Mouse (Mus musculus) forebrain, embryonic 11.5 days (tissue): ENCODE data around the gene Tlk2. TPM values are rescaled to one million over a fixed set of nuclear protein-coding genes. Genes with fewer than 3 reads are reported as not detected.
A peak's percentile ranks its signal among the peaks of the same experiment; 100 is the strongest.

ENCODE experiments used
- ATAC-seq: fragments of 200-750 bp; cut with Nextera tagmentation; replicated peaks from 2 replicates; pipeline ENCODE4 v1.8.0; 2017; ENCODE audit warnings: moderate TSS enrichment; ENCODE audit not compliant: low FRiP score
- DNase-seq: peaks from one replicate; pipeline ENCODE4 v3.0.0-alpha.2; 2017; ENCODE audit warnings: low spot score
- H3K27ac ChIP-seq: fragments of 300-500 bp; sonication (generic); 2 replicates; pipeline ENCODE4 v1.5.1; 2014; ENCODE audit warnings: low read depth, low read length
- H3K27me3 ChIP-seq: fragments of 300-500 bp; sonication (generic); 2 replicates; pipeline ENCODE4 v1.6.1; 2014; ENCODE audit warnings: mild to moderate bottlenecking, low read length, mixed read lengths; ENCODE audit not compliant: control insufficient read depth, insufficient read depth
- H3K36me3 ChIP-seq: fragments of 300-500 bp; sonication (generic); 2 replicates; pipeline ENCODE4 v1.6.1; 2014; ENCODE audit warnings: mild to moderate bottlenecking, low read length, moderate library complexity, mixed read lengths; ENCODE audit not compliant: control insufficient read depth, insufficient read depth
- H3K4me1 ChIP-seq: fragments of 300-500 bp; sonication (generic); replicated peaks from 2 replicates; pipeline ENCODE4 v1.6.1; 2014; ENCODE audit warnings: low read length, mixed read lengths; ENCODE audit not compliant: control insufficient read depth, insufficient read depth
- H3K4me2 ChIP-seq: fragments of 300-500 bp; sonication (generic); 2 replicates; pipeline ENCODE4 v1.6.1; 2014; ENCODE audit warnings: low read depth, mild to moderate bottlenecking, low read length, moderate library complexity, mixed read lengths; ENCODE audit not compliant: severe bottlenecking
- H3K4me3 ChIP-seq: fragments of 300-500 bp; sonication (generic); 2 replicates; pipeline ENCODE4 v1.5.1; 2014; ENCODE audit warnings: low read depth, low read length
- H3K9ac ChIP-seq: fragments of 300-500 bp; sonication (generic); 2 replicates; pipeline ENCODE4 v1.6.1; 2014; ENCODE audit warnings: low read length
- H3K9me3 ChIP-seq: fragments of 300-500 bp; sonication (generic); 2 replicates; pipeline ENCODE4 v1.6.1; 2016; ENCODE audit warnings: low read length, mixed read lengths; ENCODE audit not compliant: control insufficient read depth
- WGBS: fragments of 180-500 bp; shearing (Covaris S2); extraction: QIAGEN DNeasy Blood & Tissue Kit; methylation state at CpG from one replicate; pipeline ENCODE4 v1.1.7; 2014; 5-methylcytosine and 5-hydroxymethylcytosine counted together
- polyA plus RNA-seq: library from polyadenylated mRNA; unstranded; fragments of >200 nt; fragmentation: Nextera tagmentation; extraction: Ambion mirVana; gene quantifications from 2 replicates; pipeline ENCODE4 v1.2.1, GENCODE M21; 2014

The Tlk2 gene
- polyA plus RNA-seq, 1 experiment from 2014 or later: 27.5 TPM

DNA sequence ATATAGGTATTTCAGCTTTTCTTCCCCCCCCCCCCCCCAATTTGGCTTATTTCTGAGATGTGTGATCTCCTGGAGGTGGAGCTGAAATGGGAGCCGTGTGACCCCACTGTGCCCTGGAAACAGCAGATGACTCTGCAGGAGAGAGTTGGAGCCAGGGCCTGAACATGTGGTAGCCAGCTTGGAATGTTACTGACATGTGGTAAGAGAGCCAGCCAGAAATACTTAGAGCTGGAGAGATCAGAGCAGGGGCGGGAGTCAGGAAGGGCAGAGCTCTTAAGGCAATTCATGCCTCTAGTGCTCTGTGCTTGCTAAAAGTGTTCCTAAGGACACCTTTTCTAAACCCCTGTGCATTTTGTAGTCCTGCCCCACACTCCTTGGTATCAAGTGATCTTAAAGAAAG lies 103.9 kb downstream of the Tlk2 start:
- H3K4me2 ChIP-seq: no peak overlapping the region
- WGBS: 66% methylated on average over 2 of the region's 2 CpGs
- H3K4me3 ChIP-seq: no peak overlapping the region
- H3K9me3 ChIP-seq: no peaks in the 10 kb centered on the region
- H3K9ac ChIP-seq: no peak overlapping the region
- no peak for DNase-seq
- no peak overlapping the region for H3K27ac ChIP-seq
- peaks cover 2% of the 10 kb centered on the region; the same call in 1 of the 2 replicates for H3K36me3 ChIP-seq
- ATAC-seq: no peak
- no peaks in the 10 kb centered on the region for H3K4me1 ChIP-seq
- no peaks in the 10 kb centered on the region for H3K27me3 ChIP-seq

DNA sequence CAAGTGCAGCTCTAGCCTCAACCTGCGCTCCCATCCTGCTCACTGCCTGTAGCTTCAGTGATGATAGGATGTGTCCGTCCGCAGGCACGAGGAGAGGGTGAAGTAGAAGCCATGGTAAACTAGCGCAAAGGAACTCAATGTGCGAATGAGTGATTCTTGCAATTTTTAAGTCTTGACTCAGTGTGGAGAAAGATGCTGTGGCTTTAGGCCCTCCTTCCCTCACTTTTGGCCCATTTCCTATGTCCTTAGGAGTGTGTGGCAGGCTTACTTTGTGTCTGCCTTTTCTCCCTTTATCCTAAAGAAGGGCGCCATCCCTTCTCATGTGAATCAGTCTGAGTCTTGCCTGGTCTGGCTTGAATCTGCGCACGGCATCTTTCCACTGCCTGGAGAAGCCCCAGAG lies 104.4 kb downstream of the Tlk2 start:
- Histone ChIP-seq H3K4me1 (no peaks in the 10 kb centered on the region), H3K4me2 (no peak overlapping the region), H3K9me3 (no peaks in the 10 kb centered on the region), H3K27me3 (no peaks in the 10 kb centered on the region), H3K9ac (no peak overlapping the region), H3K4me3 (no peak overlapping the region), H3K36me3 (peaks cover 2% of the 10 kb centered on the region; the same call in 1 of the 2 replicates), H3K27ac (no peak overlapping the region)
- WGBS: 91% methylated on average over 9 of the region's 9 CpGs
- ATAC-seq (no peak), DNase-seq (no peak)

DNA sequence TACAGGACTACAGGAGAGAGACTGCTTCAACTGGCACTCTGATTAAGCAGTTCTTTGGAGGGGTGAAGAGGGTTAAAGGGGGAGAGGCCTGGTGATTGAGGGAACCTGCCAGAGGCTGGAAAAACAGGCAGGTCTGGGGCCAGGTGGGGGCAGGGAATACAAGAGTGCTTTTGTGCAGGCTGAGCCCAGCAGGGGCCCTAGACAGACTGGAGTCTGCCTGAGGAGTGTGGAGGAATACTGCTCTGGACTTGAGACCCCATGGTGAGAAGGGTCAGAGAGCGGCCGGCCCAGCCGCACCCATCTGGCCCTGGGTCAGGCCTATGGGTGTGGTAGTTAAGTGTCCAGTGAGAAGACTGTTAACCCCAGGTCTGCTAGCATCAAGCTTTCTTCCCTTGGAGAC lies 107.1 kb downstream of the Tlk2 start:
- DNase-seq: no peak
- Histone ChIP-seq H3K27ac (no peak overlapping the region), H3K9ac (no peak overlapping the region), H3K4me2 (no peak overlapping the region), H3K9me3 (no peaks in the 10 kb centered on the region), H3K27me3 (no peaks in the 10 kb centered on the region), H3K36me3 (peaks cover 2% of the 10 kb centered on the region; the same call in 1 of the 2 replicates), H3K4me3 (no peak overlapping the region), H3K4me1 (no peaks in the 10 kb centered on the region)
- no peak for ATAC-seq
- WGBS: 64% methylated on average over 3 of the region's 3 CpGs

DNA sequence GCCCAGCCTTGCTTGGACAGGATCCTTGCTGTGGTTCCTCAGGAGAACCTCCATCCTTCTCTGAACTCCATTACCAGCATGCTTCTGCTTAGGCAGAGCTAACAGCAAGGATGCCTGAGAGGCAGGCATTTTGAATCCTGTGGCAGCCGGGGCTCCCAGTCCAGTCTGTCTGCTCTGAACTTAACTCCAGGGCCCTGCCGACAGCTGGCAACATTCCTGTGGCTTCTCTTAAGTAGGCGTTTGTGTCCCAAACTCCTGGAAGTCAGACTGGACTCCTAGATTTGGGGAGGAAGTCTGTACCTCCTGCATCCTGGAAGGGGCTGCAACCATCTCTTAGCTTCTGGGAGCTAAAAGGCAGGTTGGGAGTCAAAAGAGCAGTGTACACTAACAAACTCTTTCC lies 110.8 kb downstream of the Tlk2 start:
- no peaks in the 10 kb centered on the region for H3K9me3 ChIP-seq
- H3K36me3 ChIP-seq: no peaks in the 10 kb centered on the region
- no peak overlapping the region for H3K9ac ChIP-seq
- ATAC-seq: no peak
- no peaks in the 10 kb centered on the region for H3K27me3 ChIP-seq
- H3K4me1 ChIP-seq: peaks cover 4% of the 10 kb centered on the region
- no peak overlapping the region for H3K4me3 ChIP-seq
- no peak for DNase-seq
- WGBS: 69% methylated on average over 3 of the region's 3 CpGs
- H3K27ac ChIP-seq: no peak overlapping the region
- no peak overlapping the region for H3K4me2 ChIP-seq

DNA sequence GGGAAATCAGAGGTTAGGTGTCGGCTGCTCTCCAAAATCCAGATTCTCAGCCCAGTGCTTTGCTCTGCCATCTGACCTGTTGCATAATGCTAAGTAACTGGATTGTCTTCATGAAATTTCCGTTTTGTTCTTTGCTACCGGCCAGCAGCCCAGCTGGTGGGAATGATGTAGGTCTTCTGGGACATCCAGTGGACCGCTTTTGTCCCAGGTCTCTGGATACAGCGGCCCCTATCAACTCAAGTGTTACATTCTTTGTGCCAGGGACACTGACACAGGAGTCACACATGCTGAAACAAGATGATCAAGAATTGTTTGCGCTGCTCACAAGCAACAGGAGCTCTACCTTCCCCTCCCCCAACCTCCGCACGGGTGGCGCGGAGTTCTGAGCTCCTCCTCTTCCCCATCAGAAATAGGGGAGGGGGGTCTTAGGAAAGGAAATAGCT lies 113.1 kb downstream of the Tlk2 start:
- Histone ChIP-seq H3K9ac (peak overlapping the region; percentile 85), H3K4me3 (peak overlapping the region; percentile 65), H3K4me2 (peak overlapping the region; percentile 88), H3K27ac (peak overlapping the region; percentile 93), H3K27me3 (no peaks in the 10 kb centered on the region), H3K4me1 (peaks cover 6% of the 10 kb centered on the region), H3K9me3 (no peaks in the 10 kb centered on the region), H3K36me3 (no peaks in the 10 kb centered on the region)
- 4% methylated on average over 10 of the region's 10 CpGs for WGBS
- ATAC-seq (peak; percentile 22; the same call in 1 of the 2 replicates), DNase-seq (peak; percentile 60)

DNA sequence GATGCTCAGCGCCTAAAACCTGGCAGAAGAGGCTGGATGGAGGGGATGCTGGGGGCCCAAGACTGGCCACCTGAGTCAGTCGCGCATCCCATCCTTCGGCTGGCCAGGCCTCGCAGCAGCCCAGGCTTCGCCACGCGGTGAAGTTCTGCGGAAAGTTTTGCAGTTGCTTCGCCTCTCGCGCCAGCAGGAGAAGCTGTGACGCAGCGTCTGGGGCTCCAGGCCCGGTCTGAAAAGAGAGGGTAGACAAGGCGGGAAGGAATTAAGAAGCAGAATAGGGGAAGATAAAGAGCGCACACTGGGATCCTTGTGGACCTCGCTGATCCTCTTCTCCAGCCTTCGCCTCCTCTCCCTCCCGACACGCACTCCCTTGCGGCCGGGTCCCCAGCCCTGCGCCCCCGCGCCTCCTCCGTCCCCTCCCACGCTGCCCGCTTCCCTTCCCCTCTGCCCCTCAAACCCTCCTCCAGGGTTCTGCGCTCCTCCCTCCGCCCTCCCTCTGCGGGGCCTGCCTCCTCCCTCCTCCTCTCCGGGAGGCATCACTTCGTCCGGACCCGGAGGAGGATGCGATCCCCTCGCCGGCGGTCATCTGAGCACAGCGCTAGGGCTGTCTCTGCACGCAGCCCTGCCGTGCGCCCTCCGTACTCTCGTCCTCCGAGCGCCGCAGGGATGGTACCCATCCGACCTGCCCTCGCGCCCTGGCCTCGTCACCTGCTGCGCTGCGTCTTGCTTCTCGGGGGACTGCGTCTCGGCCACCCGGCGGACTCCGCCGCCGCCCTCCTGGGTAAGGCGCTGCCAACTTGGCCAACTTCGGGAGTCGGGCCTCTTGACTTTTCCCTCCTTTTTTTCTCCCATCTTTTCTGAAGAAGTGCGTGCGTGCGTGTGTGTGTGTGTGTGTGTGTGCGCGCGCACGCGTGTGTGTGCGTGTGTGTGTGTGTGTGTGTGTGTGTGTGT lies 113.8 kb downstream of the Tlk2 start, which contains the start of gene Mrc2:
Gene Mrc2, plus strand, starts transcription at position 520 of the 948 bp plus-strand sequence.
- Histone ChIP-seq H3K9ac (peak within 1 kb of the TSS; percentile 85), H3K4me2 (peak within 1 kb of the TSS; percentile 88), H3K27ac (peak within 1 kb of the TSS; percentile 93), H3K36me3 (no peaks in the 10 kb centered on the region; the same call in 1 of the 2 replicates), H3K9me3 (no peaks in the 10 kb centered on the region), H3K4me3 (peak within 1 kb of the TSS; percentile 65), H3K4me1 (peaks cover 6% of the 10 kb centered on the region), H3K27me3 (no peaks in the 10 kb centered on the region)
- DNase-seq (peak; percentile 90), ATAC-seq (peak; percentile 83)
- WGBS: under 1% methylated on average over 69 of the region's 75 CpGs

DNA sequence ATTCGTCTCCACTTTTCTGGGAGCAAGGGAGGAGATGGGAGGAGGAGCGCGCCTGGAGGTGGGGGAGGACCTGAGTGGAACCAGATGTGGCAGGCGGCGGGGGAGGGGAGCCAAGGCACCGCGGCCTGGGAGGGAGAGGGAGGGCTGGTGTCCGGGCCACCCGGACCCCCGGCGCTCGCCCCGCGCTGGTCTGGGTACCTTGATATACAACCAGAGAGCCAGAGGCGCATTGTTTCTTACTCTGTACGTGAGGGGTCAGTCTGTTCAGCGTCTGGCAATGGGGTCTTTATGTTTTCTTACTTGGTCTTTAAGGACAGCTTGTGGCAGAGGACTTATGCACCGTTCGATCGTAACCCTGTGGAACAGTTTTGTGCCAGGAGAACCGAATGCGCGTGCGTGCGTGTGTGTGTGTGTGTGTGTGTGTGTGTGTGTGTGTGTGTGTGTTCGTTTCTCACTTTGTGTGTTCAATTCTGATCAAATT lies 114.5 kb downstream of the Tlk2 start:
- ATAC-seq: peak; percentile 54

DNA sequence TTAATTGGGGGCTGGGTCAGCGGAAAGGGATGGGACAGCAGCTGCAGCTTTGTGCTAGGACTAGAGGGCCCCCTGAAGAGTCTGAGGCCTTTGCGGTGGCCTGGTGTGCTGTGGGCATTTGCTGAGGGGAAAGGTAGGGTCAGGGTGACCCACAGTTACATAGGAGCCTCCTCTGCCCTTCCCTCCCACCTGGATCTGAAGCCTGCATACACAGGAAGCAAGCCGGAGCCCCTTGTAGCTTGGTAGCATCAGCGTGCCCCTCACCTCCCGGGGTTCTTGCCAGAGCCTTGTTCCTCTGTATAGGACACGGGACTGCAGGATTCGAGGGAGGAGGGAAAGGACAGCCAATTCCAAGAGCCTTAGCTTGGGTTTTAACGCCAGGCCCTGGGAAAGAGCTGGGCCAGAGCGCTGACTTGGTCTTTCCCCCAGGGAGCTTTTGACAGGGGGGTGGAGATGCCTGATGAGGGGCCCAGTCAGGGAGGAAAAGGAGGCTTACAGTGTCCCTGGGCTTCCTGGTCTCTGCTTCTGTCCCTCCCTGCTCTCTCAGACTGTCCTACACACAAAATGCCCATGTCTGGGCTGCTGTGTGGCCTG lies 115.4 kb downstream of the Tlk2 start:
- Histone ChIP-seq H3K4me2 (peak overlapping the region; percentile 88), H3K9me3 (no peaks in the 10 kb centered on the region), H3K9ac (peak overlapping the region; percentile 85), H3K27me3 (no peaks in the 10 kb centered on the region), H3K36me3 (no peaks in the 10 kb centered on the region; the same call in 1 of the 2 replicates), H3K27ac (no peak overlapping the region; the same call in 1 of the 2 replicates), H3K4me3 (peak overlapping the region; percentile 65), H3K4me1 (peaks cover 6% of the 10 kb centered on the region)
- DNase-seq (peak; percentile 64), ATAC-seq (no peak)
- WGBS: 3% methylated on average over 9 of the region's 9 CpGs

More for the DNA sequence above, 114.5 kb downstream of the Tlk2 start:
- H3K4me1 ChIP-seq: peaks cover 6% of the 10 kb centered on the region
- no peaks in the 10 kb centered on the region; the same call in 1 of the 2 replicates for H3K36me3 ChIP-seq
- no peaks in the 10 kb centered on the region for H3K9me3 ChIP-seq
- peak; percentile 90 for DNase-seq
- peak overlapping the region; percentile 65 for H3K4me3 ChIP-seq
- H3K4me2 ChIP-seq: peak overlapping the region; percentile 88
- 0% methylated on average over 26 of the region's 26 CpGs for WGBS
- no peaks in the 10 kb centered on the region for H3K27me3 ChIP-seq
- H3K27ac ChIP-seq: peak overlapping the region; percentile 93; the same call in 1 of the 2 replicates
- H3K9ac ChIP-seq: peak overlapping the region; percentile 85
